Mouse (Mus musculus) MEL (cell line): ENCODE data around the gene Terf2ip.

Experiments
- BHLHE40 ChIP-seq: IDR thresholded peaks from 2 replicates; pipeline ENCODE4 v1.6.1; 2012; ENCODE audit warnings: low read depth, mild to moderate bottlenecking, inconsistent platforms, low read length, improper control_type of control experiment, borderline replicate concordance
- CHD2 ChIP-seq: IDR thresholded peaks from 2 replicates; pipeline ENCODE4 v1.6.1; 2011; ENCODE audit warnings: low read length, improper control_type of control experiment
- CTCF ChIP-seq, 3 experiments: IDR thresholded peaks in 2 of 3; conservative IDR thresholded peaks in 1 of 3; 2 replicates each; pipeline ENCODE4 v1.5.1; 2011 to 2012; ENCODE audit warnings: low read length in 3 of 3, low read depth in 2 of 3, mild to moderate bottlenecking in 2 of 3, improper control_type of control experiment in 1 of 3, inconsistent platforms in 1 of 3, mixed read lengths in 1 of 3, moderate library complexity in 1 of 3; ENCODE audit not compliant: control insufficient read depth in 1 of 3, insufficient read depth in 1 of 3, poor library complexity in 1 of 3, severe bottlenecking in 1 of 3
- E2F4 ChIP-seq: IDR thresholded peaks from 2 replicates; pipeline ENCODE4 v1.6.1; 2011; ENCODE audit warnings: low read depth, low read length, improper control_type of control experiment, borderline replicate concordance
- GATA1 ChIP-seq: IDR thresholded peaks from 2 replicates; pipeline ENCODE4 v1.6.1; 2011; ENCODE audit warnings: low read depth, low read length, improper control_type of control experiment
- MAFK ChIP-seq: IDR thresholded peaks from 2 replicates; pipeline ENCODE4 v1.6.1; 2011; ENCODE audit warnings: low read depth, mild to moderate bottlenecking, low read length, improper control_type of control experiment, borderline replicate concordance
- MAZ ChIP-seq: IDR thresholded peaks from 2 replicates; pipeline ENCODE4 v1.6.1; 2012; ENCODE audit warnings: low read depth, mild to moderate bottlenecking, inconsistent platforms, low read length, improper control_type of control experiment
- NRF1 ChIP-seq: IDR thresholded peaks from 2 replicates; pipeline ENCODE4 v1.6.1; 2014; ENCODE audit warnings: low read depth, mild to moderate bottlenecking, inconsistent platforms, low read length, improper control_type of control experiment, moderate library complexity; ENCODE audit not compliant: poor library complexity, insufficient read depth, severe bottlenecking
- POLR2A ChIP-seq, 2 experiments: IDR thresholded peaks; 2 replicates each; pipeline ENCODE4 v1.6.1; 2011 to 2012; ENCODE audit warnings: low read length in 2 of 2, mild to moderate bottlenecking in 2 of 2, control low read depth in 1 of 2, improper control_type of control experiment in 1 of 2, low read depth in 1 of 2, moderate library complexity in 1 of 2; ENCODE audit not compliant: control insufficient read depth in 1 of 2, insufficient read depth in 1 of 2, poor library complexity in 1 of 2
- SMC3 ChIP-seq: IDR thresholded peaks from 2 replicates; pipeline ENCODE4 v1.6.1; 2011; ENCODE audit warnings: low read depth, low read length, improper control_type of control experiment
- TAL1 ChIP-seq: IDR thresholded peaks from 2 replicates; pipeline ENCODE4 v1.6.1; 2012; ENCODE audit warnings: mild to moderate bottlenecking, inconsistent platforms, low read length, moderate library complexity, mixed read lengths
- TCF12 ChIP-seq: IDR thresholded peaks from 2 replicates; pipeline ENCODE4 v1.6.1; 2014; ENCODE audit warnings: low read depth, mild to moderate bottlenecking, inconsistent platforms, low read length, improper control_type of control experiment, moderate library complexity
- UBTF ChIP-seq: IDR thresholded peaks from 2 replicates; pipeline ENCODE4 v1.6.1; 2012; ENCODE audit warnings: low read depth, mild to moderate bottlenecking, inconsistent platforms, low read length, improper control_type of control experiment, moderate library complexity, borderline replicate concordance; ENCODE audit not compliant: insufficient read depth
- ZMIZ1 ChIP-seq: IDR thresholded peaks from 2 replicates; pipeline ENCODE4 v1.6.1; 2012; ENCODE audit warnings: low read depth, mild to moderate bottlenecking, inconsistent platforms, low read length, improper control_type of control experiment, moderate library complexity

DNA sequence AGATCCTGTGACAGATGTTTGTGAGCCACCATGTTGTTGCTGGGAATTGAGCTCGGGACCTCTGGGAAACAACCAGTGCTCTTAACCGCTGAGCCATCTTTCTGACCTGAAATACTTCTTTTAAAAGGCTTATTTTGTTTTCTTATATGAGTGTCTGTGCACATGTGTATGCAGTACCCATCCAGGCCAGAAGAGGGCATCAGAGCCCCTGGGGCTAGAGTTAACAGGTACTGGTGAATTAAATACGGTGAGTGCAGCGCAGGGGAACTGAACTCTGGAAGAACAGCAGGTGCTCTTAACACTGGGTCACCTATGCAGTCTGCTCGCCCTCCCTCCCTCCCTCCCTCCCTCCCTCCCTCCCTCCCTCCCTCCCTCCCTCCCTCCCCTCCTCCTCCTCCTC lies 34.0 kb downstream of the Terf2ip start:
- TF ChIP-seq NRF1 = no peak
- TF ChIP-seq CTCF (IDR thresholded peaks at IDR 0.05 in 2 of 3, conservative IDR thresholded peaks at IDR 0.05 in 1 of 3; ENCODE audit: control insufficient read depth in 1 of 3, insufficient read depth in 1 of 3, low read depth in 2 of 3, low read length in 3 of 3, poor library complexity in 1 of 3, severe bottlenecking in 1 of 3) = peak; percentile 31 to 51 (median 39)
- TF ChIP-seq TCF12 = no peak
- TF ChIP-seq ZMIZ1 = no peak
- TF ChIP-seq UBTF = no peak
- TF ChIP-seq POLR2A (IDR thresholded peaks at IDR 0.05; ENCODE audit: control insufficient read depth in 1 of 2, insufficient read depth in 1 of 2, low read depth in 1 of 2, low read length in 2 of 2, poor library complexity in 1 of 2) = no peak
- TF ChIP-seq SMC3 = no peak
- TF ChIP-seq MAZ = no peak
- TF ChIP-seq CHD2 = no peak
- TF ChIP-seq GATA1 = no peak
- no peak for TF ChIP-seq E2F4
- TF ChIP-seq TAL1 = no peak
- no peak for TF ChIP-seq BHLHE40
- no peak for TF ChIP-seq MAFK
